Mouse (Mus musculus): ENCODE results near the gene Trmt44. TPM values are rescaled to one million over a fixed set of nuclear protein-coding genes. Genes with fewer than 3 reads are reported as not detected.
A peak's percentile ranks its signal among the peaks of the same experiment; 100 is the strongest.

The Trmt44 gene
- polyA plus RNA-seq, 1 experiment from 2014 or later: 12.0 TPM

DNA sequence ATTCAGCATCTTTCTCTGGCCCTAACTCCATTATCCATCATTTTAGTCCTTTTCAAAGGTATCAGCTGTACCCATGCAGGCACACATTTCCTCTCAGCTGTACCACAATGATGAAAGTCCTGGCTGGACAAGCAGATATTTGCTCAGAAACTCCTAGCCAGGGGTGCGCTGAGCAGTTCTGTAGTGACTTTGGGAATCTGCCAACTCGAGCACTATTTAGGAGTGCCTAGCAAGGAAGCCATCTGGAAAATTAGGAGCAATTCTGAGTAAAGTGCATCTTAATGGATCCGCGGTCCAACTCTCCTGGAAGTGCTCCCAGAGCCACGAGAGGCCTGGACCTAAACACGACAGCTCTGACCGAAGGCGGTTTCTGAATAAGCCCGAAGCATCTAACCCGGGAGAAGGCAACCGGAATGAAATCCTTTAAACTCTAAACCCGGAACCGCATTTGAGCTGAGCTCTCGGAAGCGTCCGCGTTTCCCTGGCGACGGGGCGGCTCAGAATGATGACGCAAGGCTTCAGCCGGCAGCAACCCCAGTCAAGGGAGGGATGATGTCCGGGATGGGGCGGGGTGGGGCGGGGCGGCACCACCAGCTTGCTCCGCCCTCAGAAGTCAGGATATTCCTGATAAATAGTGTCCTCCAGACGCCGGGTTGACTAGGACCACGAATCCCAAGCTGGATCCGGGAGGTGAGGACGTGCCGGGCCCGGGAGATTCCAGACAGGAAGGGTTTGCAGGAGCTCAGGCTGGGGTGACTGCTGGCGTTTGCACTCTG lies 7.8 kb upstream of the Trmt44 start, which contains the start of gene Acox3:
Gene Acox3, plus strand, starts transcription at position 596 of the 776 bp plus-strand sequence.
- DNase-seq (ENCODE audit: low spot score) (peak; percentile 95), ATAC-seq (replicated peaks; ENCODE audit: low FRiP score) (peak; percentile 95)
- Histone ChIP-seq H3K4me1 (replicated peaks; ENCODE audit: control insufficient read depth, insufficient read depth, low read length) (peaks cover 4% of the 10 kb centered on the region; the same call in 1 of the 2 replicates), H3K4me2 (ENCODE audit: low read depth, low read length, severe bottlenecking) (peak within 1 kb of the TSS; percentile 76), H3K9me3 (ENCODE audit: control insufficient read depth, low read length) (no peaks in the 10 kb centered on the region), H3K4me3 (ENCODE audit: low read depth, low read length) (peak within 1 kb of the TSS; percentile 60), H3K27ac (ENCODE audit: low read depth, low read length) (no peak within 1 kb of the TSS), H3K36me3 (ENCODE audit: control insufficient read depth, insufficient read depth, low read length) (no peaks in the 10 kb centered on the region), H3K27me3 (ENCODE audit: control insufficient read depth, insufficient read depth, low read length) (no peaks in the 10 kb centered on the region), H3K9ac (ENCODE audit: low read length) (peak within 1 kb of the TSS; percentile 64)
- WGBS: 1% methylated on average over 35 of the region's 35 CpGs

DNA sequence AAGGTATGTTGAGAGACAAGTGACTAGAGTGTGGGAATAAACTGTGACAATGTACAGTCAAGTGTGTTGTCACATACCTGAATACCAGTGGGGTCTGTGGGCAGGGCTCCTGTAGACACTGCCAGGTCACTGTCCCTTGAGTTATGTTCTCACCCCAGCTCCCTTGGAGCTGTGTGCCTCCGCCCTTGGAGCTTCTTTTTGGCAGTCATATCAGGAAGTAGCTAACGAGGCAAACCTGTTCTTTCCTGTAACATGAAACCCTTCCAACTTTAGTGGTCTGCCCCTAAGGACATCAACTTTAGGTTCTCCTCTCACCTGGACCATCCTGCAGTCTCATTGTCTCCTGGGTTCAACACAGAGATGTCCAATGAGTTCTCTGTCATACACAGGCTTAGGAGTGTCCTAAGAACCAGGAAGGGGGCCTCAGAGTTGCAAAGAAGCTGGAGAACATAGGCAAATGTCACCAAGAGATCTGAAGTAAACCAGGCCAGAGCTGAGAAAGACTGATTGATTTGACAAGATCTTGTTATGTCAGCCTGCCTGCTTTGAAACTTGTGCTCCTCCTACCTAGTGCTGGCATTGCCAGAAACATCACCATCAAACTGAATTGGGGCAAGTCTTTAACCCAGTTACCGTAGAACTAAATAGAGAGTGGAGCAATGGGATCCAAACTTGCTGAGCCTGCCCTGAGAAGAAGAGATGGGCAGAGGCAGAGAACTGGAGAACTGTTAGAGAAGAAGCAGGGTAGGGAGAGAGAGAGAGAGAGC lies 5.5 kb upstream of the Trmt44 start:
- no peak overlapping the region for H3K27ac ChIP-seq (ENCODE audit: low read depth, low read length)
- H3K4me3 ChIP-seq (ENCODE audit: low read depth, low read length): no peak overlapping the region
- H3K4me1 ChIP-seq (replicated peaks; ENCODE audit: control insufficient read depth, insufficient read depth, low read length): peaks cover 4% of the 10 kb centered on the region; the same call in 1 of the 2 replicates
- no peak for ATAC-seq (replicated peaks; ENCODE audit: low FRiP score)
- no peaks in the 10 kb centered on the region for H3K27me3 ChIP-seq (ENCODE audit: control insufficient read depth, insufficient read depth, low read length)
- no peaks in the 10 kb centered on the region for H3K36me3 ChIP-seq (ENCODE audit: control insufficient read depth, insufficient read depth, low read length)
- WGBS: 62% methylated on average over 3 of the region's 3 CpGs
- H3K9me3 ChIP-seq (ENCODE audit: control insufficient read depth, low read length): no peaks in the 10 kb centered on the region
- no peak overlapping the region for H3K4me2 ChIP-seq (ENCODE audit: low read depth, low read length, severe bottlenecking)
- no peak for DNase-seq (ENCODE audit: low spot score)
- H3K9ac ChIP-seq (ENCODE audit: low read length): no peak overlapping the region

DNA sequence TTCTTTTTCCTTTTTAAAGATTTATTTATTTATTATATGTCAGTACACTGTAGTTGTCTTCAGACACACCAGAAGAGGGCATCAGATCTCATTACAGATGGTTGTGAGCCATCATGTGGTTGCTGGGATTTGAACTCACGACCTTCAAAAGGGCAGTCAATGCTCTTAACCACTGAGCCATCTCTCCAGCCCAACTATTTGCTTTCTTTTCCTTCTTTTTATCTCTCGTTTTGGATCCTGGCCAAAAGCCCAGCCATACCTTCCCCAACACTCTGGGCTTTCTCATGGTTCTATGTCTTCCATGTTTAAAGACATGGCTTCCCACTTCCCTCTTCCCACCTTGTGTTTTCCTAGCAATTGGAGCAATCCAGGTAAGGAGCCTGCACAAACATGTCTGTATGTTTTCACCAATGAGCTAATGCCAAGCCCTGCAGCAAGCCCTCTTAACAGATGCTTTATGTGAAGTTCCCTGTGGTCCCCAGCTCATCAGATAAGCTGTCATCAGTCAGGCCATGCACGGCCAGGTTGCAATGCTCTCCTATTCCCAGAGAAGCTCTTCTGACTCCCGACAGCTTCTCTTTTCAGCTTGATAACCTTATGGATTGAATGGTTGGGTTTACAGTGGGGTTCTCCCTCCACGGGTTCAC lies 4.5 kb upstream of the Trmt44 start:
- Histone ChIP-seq H3K9me3 (ENCODE audit: control insufficient read depth, low read length) (no peaks in the 10 kb centered on the region), H3K36me3 (ENCODE audit: control insufficient read depth, insufficient read depth, low read length) (no peaks in the 10 kb centered on the region), H3K4me2 (ENCODE audit: low read depth, low read length, severe bottlenecking) (no peak overlapping the region), H3K4me1 (replicated peaks; ENCODE audit: control insufficient read depth, insufficient read depth, low read length) (peaks cover 4% of the 10 kb centered on the region; the same call in 1 of the 2 replicates), H3K9ac (ENCODE audit: low read length) (no peak overlapping the region), H3K27ac (ENCODE audit: low read depth, low read length) (no peak overlapping the region), H3K27me3 (ENCODE audit: control insufficient read depth, insufficient read depth, low read length) (no peaks in the 10 kb centered on the region), H3K4me3 (ENCODE audit: low read depth, low read length) (no peak overlapping the region)
- DNase-seq (ENCODE audit: low spot score) (no peak), ATAC-seq (replicated peaks; ENCODE audit: low FRiP score) (no peak)
- WGBS: 65% methylated on average over 5 of the region's 5 CpGs

DNA sequence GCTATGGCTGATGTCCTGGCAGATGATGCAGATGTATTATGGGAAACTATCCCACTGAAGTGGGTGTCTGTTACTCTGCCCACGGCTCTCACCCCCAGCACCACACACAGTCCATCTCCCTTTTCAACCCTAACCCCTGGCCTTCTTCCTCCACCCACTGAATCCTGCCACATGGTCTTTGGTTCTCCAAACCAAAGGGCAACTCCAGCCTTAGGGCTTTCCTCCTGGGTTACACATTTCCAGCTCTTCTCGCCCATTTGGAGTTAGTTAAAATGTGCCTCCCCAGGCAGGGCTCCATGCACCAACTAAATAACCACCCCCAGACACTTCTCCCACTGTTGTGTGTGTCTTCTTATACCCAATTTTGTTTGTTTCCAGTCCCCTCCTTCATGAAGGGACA lies 3.5 kb upstream of the Trmt44 start:
- 58% methylated on average over 2 of the region's 2 CpGs for WGBS
- Histone ChIP-seq H3K4me3 (ENCODE audit: low read depth, low read length) (no peak overlapping the region), H3K27ac (ENCODE audit: low read depth, low read length) (no peak overlapping the region), H3K9me3 (ENCODE audit: control insufficient read depth, low read length) (no peaks in the 10 kb centered on the region), H3K4me1 (replicated peaks; ENCODE audit: control insufficient read depth, insufficient read depth, low read length) (peaks cover 10% of the 10 kb centered on the region; the same call in 1 of the 2 replicates), H3K36me3 (ENCODE audit: control insufficient read depth, insufficient read depth, low read length) (no peaks in the 10 kb centered on the region), H3K4me2 (ENCODE audit: low read depth, low read length, severe bottlenecking) (no peak overlapping the region), H3K9ac (ENCODE audit: low read length) (no peak overlapping the region), H3K27me3 (ENCODE audit: control insufficient read depth, insufficient read depth, low read length) (no peaks in the 10 kb centered on the region)
- no peak for ATAC-seq (replicated peaks; ENCODE audit: low FRiP score)
- DNase-seq (ENCODE audit: low spot score): no peak

DNA sequence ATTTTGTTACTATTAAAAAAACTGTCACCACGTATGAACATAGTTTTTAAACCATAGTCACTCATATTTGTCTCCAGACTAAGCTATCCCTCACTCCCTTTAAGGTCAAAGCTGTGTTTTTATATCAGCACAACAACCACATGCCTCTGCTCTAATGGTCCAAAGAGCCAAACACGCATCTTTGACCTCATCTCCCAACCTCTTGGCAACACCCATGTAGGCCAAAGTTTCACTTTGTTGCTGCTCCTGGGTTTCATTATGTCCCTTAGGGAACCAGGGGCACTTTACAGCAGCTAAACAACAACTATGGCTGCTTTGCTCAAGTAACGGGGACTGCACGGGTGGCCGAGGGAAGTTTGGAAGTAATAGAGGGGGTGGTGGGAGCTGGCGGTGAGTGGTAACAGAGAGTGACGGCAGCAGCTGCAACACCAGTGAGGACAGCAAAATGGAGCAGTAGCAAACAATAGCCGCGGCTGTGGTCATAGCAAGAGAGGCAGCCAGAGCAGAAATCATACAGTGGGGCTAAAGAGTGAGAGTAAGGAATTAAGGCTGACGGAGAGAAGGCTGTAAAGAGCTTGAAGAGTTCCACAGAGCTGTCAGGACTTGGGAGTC lies 1.6 kb upstream of the Trmt44 start:
- ATAC-seq (replicated peaks; ENCODE audit: low FRiP score) (no peak), DNase-seq (ENCODE audit: low spot score) (no peak)
- no peak overlapping the region for H3K9ac ChIP-seq (ENCODE audit: low read length)
- no peak overlapping the region for H3K27ac ChIP-seq (ENCODE audit: low read depth, low read length)
- no peaks in the 10 kb centered on the region for H3K27me3 ChIP-seq (ENCODE audit: control insufficient read depth, insufficient read depth, low read length)
- no peak overlapping the region for H3K4me3 ChIP-seq (ENCODE audit: low read depth, low read length)
- H3K9me3 ChIP-seq (ENCODE audit: control insufficient read depth, low read length): no peaks in the 10 kb centered on the region
- H3K4me2 ChIP-seq (ENCODE audit: low read depth, low read length, severe bottlenecking): no peak overlapping the region
- peaks cover 6% of the 10 kb centered on the region; the same call in 1 of the 2 replicates for H3K4me1 ChIP-seq (replicated peaks; ENCODE audit: control insufficient read depth, insufficient read depth, low read length)
- 92% methylated on average over 10 of the region's 10 CpGs for WGBS
- no peaks in the 10 kb centered on the region for H3K36me3 ChIP-seq (ENCODE audit: control insufficient read depth, insufficient read depth, low read length)

DNA sequence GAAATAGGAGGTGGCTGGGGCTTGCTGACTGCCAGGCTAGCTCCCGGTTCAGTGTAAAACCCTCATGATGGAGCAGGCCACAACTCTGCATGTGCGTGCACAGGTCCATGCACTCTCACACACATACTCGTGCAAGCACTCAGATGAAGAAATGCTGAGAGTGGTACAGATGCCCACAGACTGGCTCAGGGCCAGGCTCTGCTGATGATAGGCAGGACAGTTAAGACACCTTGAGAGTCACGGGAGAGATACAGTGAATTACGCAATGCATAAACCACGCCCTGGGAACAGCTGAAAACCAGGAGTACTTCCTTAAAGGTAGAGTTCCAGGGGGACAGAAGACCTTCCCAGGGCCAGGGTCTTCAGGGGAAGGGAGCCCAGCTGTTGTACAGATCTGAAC lies 3.3 kb downstream of the Trmt44 start:
- Histone ChIP-seq H3K27me3 (ENCODE audit: control insufficient read depth, insufficient read depth, low read length) (no peaks in the 10 kb centered on the region), H3K4me1 (replicated peaks; ENCODE audit: control insufficient read depth, insufficient read depth, low read length) (peaks cover 6% of the 10 kb centered on the region; the same call in 1 of the 2 replicates), H3K4me3 (ENCODE audit: low read depth, low read length) (no peak overlapping the region), H3K9ac (ENCODE audit: low read length) (no peak overlapping the region), H3K4me2 (ENCODE audit: low read depth, low read length, severe bottlenecking) (no peak overlapping the region), H3K9me3 (ENCODE audit: control insufficient read depth, low read length) (no peaks in the 10 kb centered on the region), H3K27ac (ENCODE audit: low read depth, low read length) (no peak overlapping the region), H3K36me3 (ENCODE audit: control insufficient read depth, insufficient read depth, low read length) (no peaks in the 10 kb centered on the region; the same call in 1 of the 2 replicates)
- ATAC-seq (replicated peaks; ENCODE audit: low FRiP score): no peak
- 91% methylated on average over 6 of the region's 6 CpGs for WGBS
- DNase-seq (ENCODE audit: low spot score): no peak

DNA sequence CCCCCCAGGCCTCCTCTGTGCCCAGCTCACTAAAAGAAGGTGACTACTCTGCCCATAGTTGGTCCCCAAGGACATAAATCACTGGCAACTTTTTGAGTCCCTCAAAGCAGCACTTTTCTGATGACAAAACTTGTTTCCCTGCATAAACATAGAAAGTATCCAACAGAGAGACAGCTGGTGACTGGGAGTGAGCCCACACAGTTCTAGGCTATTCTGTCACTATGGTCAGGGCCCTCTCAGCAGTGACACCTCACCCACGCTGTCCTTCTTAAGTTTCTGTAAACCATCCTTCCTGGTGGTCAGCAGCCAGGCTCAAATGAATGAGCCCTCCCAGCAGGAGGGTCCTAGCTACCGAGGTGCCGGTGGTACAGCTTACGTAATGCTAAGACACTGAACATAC lies 8.2 kb downstream of the Trmt44 start:
- WGBS: 87% methylated on average over 4 of the region's 4 CpGs
- no peak overlapping the region for H3K4me2 ChIP-seq (ENCODE audit: low read depth, low read length, severe bottlenecking)

DNA sequence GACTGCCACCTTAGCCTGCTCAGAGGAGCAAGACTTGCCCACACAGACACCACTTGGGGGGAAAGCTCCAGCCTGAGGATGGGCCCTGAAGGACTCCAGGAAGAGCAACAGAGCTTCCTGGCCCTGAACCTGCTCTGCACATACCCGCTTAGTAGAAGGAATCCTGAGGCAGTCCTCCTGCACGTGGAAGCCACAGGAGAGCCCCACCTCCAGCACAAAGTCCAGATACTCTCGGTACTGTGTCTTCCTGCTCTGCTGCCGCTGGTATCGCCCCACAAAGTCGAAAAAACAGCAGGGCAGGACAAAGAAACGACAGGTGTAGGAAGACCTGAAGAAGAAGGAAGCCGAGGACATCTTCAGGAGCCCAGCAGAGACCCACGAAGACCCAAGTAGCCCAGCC lies 9.7 kb downstream of the Trmt44 start:
- no peaks in the 10 kb centered on the region for H3K4me1 ChIP-seq (replicated peaks; ENCODE audit: control insufficient read depth, insufficient read depth, low read length)
- H3K36me3 ChIP-seq (ENCODE audit: control insufficient read depth, insufficient read depth, low read length): peaks cover 7% of the 10 kb centered on the region
- no peak for ATAC-seq (replicated peaks; ENCODE audit: low FRiP score)
- WGBS: 92% methylated on average over 9 of the region's 9 CpGs
- no peak overlapping the region for H3K4me3 ChIP-seq (ENCODE audit: low read depth, low read length)
- H3K4me2 ChIP-seq (ENCODE audit: low read depth, low read length, severe bottlenecking): no peak overlapping the region
- no peak overlapping the region for H3K27ac ChIP-seq (ENCODE audit: low read depth, low read length)
- no peaks in the 10 kb centered on the region for H3K9me3 ChIP-seq (ENCODE audit: control insufficient read depth, low read length)
- H3K9ac ChIP-seq (ENCODE audit: low read length): no peak overlapping the region
- DNase-seq (ENCODE audit: low spot score): no peak
- H3K27me3 ChIP-seq (ENCODE audit: control insufficient read depth, insufficient read depth, low read length): no peaks in the 10 kb centered on the region

More for the DNA sequence above, 8.2 kb downstream of the Trmt44 start:
- no peaks in the 10 kb centered on the region for H3K4me1 ChIP-seq (replicated peaks; ENCODE audit: control insufficient read depth, insufficient read depth, low read length)
- DNase-seq (ENCODE audit: low spot score): no peak
- no peaks in the 10 kb centered on the region for H3K27me3 ChIP-seq (ENCODE audit: control insufficient read depth, insufficient read depth, low read length)
- H3K9me3 ChIP-seq (ENCODE audit: control insufficient read depth, low read length): no peaks in the 10 kb centered on the region
- H3K4me3 ChIP-seq (ENCODE audit: low read depth, low read length): no peak overlapping the region
- no peak overlapping the region for H3K9ac ChIP-seq (ENCODE audit: low read length)
- H3K36me3 ChIP-seq (ENCODE audit: control insufficient read depth, insufficient read depth, low read length): peaks cover 7% of the 10 kb centered on the region
- no peak for ATAC-seq (replicated peaks; ENCODE audit: low FRiP score)
- H3K27ac ChIP-seq (ENCODE audit: low read depth, low read length): no peak overlapping the region
